Mouse (Mus musculus): Measurements from ENCODE around the gene Ccdc62. TPM values are rescaled to one million over a fixed set of nuclear protein-coding genes. Genes with fewer than 3 reads are reported as not detected.

The Ccdc62 gene
- total RNA-seq, 2 experiments from 2014 or later, result 1.9 to 4.8 TPM

DNA sequence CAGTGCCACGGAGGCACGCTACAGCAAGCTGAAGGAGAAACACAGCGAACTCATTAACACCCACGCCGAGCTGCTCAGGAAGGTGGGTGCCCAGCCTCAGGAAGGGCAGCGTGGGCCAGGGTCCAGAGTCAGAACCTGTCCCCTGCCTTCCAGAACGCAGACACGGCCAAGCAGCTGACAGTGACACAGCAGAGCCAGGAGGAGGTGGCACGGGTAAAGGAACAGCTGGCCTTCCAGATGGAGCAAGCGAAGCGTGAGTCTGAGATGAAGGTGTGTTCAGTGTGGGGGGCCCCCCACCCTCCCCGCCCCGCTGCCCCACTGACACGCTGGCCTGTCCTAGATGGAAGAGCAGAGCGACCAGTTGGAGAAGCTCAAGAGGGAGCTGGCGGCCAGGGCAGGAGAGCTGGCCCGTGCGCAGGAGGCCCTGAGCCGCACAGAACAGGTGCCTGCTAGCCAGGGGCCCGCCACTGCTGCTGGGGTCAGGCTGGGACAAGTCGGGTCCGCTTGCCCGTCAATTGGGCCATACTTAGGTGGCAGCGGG, 66.8 kb downstream of the Ccdc62 start:
- peak; percentile 82 for DNase-seq
- intact Hi-C loops (cut with DNase I), result no loop called here

- DNase-seq, result no peak
- intact Hi-C loops (cut with DNase I), result no loop called here
Observed at GRCm38 (mm10) chr5:123997811-123998210, 67.3 kb downstream of the Ccdc62 start.

GRCm38 (mm10) chr5:123998370-123998769, 67.9 kb downstream of the Ccdc62 start:
- intact Hi-C loops (cut with DNase I), result no loop called here
- DNase-seq, result no peak

DNA sequence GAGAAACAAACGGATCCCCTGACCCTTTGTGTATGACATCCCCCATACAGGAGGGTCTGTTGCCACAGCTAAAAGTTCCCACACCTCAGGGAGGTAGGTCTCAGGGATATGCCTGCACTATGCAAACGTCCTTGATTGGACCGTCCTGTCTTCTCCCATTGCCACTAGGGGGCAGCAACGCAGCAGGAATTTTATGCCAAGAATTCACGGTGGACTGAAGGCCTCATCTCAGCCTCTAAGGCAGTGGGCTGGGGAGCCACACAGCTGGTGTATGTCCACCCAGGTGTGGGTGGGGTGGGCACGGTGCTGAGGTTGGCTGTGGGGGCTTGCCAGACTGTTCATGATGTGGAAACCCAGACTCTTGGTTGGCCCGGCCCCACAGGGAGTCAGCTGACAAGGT, 70.3 kb downstream of the Ccdc62 start:
- peak; percentile 94 for DNase-seq
- intact Hi-C loops (cut with DNase I), result loop anchor here (2.0 kb wide), 1 partner anchor 84 kb away; no protein-coding TSS in a partner anchor

- DNase-seq, result no peak
- intact Hi-C loops (cut with DNase I), result loop anchor here (2.0 kb wide), 1 partner anchor 84 kb away; no protein-coding TSS in a partner anchor
Observed at GRCm38 (mm10) chr5:124001274-124001673, 70.8 kb downstream of the Ccdc62 start.

DNA sequence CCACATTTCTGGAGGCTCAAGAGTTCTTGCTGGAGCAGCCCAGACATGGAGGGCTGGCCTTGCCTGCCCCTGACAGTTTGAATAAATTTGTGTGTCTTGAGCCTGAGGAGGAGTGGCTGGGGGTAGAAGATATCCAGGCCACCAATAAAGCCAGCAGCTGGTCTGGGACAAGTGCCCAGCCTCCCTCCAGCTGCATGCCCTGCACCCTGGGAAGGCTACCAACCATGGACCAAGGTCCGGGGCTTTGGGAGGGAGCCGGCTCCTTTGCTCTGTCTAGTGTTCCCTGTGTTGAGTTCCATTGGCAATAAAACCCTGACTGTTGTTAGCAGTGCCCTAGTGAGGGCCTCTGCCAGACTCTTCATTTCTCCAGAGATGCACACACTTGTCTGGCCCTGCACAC, 72.4 kb downstream of the Ccdc62 start:
- peak; percentile 86 for DNase-seq
- intact Hi-C loops (cut with DNase I), result no loop called here

DNA sequence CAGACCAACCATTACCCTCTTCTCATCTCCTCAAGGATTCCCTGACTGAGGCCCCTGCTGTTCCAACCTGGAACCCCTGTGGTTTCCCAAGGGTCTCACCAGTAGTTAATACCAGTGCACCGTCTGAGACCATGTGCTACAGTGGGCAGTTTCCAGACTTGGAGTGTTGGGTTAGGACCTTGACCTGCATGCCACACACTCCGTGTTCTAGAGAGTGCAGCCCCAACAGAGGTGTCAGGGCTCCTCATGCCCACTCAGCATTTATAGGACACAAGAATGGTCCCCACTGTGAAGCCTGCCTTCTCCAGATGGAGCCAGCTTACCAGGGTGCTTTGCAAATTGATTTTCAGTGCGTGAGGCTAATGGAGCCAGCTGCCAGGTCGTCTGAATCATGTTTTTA, 72.9 kb downstream of the Ccdc62 start:
- intact Hi-C loops (cut with DNase I), result no loop called here
- no peak for DNase-seq

DNA sequence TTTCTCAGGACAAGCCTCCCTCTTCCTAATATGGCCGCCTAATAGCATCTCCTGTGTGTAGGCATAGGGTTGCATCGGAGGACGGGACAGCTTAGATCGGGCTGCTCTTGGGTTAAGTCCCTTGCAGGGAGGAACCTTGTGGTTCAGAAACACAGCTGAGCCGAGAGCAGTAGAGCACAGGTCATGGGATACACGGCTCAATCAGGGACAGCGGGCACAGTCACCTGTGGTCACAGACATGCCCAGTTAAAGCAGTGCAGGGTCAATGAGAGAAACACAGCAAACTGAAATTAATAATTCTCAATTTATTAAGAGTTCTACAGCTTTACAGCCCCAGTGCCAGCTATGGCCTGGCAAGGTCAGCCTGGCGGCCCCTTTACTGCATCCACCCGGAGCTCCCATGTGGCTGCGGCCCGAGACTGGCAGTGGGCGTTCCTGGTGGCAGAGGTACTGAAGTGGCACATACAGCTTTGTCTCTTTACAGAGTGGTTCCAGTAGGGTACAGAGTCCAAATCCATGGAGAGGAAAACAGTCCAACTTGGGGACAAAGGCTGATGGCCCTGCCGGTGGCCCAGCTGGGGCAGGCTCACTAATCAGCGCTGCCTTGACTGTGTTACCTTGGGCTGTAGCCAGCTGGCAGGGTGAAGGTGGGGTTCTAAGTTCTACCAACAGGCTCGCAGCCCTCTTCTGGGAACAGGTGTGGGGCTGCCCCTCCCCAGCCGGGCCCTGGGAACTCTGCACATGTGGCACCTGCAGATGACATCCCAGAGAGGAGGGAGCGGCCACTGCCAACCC, 74.1 kb downstream of the Ccdc62 start:
- intact Hi-C loops (cut with DNase I), result no loop called here
- DNase-seq, result peak; percentile 79

DNA sequence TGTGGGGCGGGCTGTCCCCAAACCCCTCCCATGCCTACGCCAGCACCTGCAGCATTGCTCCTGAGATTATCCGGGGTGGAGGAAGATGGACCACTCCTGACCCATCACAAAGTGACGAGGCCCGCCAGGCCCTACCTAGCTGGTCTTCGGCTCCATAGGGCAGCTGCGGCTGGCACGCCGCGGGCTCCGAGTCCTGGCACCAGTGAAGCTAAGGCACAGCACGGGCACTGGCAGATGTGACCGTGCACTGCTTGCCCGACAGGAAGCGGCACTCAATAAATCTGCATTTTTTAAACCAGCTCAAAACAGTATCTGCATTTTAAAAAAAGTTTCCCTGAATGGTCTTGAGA, 74.6 kb downstream of the Ccdc62 start:
- intact Hi-C loops (cut with DNase I), result no loop called here
- DNase-seq, result peak; percentile 68

- intact Hi-C loops (cut with DNase I), result no loop called here
- no peak for DNase-seq
Observed at GRCm38 (mm10) chr5:124005591-124005990, 75.1 kb downstream of the Ccdc62 start.

DNA sequence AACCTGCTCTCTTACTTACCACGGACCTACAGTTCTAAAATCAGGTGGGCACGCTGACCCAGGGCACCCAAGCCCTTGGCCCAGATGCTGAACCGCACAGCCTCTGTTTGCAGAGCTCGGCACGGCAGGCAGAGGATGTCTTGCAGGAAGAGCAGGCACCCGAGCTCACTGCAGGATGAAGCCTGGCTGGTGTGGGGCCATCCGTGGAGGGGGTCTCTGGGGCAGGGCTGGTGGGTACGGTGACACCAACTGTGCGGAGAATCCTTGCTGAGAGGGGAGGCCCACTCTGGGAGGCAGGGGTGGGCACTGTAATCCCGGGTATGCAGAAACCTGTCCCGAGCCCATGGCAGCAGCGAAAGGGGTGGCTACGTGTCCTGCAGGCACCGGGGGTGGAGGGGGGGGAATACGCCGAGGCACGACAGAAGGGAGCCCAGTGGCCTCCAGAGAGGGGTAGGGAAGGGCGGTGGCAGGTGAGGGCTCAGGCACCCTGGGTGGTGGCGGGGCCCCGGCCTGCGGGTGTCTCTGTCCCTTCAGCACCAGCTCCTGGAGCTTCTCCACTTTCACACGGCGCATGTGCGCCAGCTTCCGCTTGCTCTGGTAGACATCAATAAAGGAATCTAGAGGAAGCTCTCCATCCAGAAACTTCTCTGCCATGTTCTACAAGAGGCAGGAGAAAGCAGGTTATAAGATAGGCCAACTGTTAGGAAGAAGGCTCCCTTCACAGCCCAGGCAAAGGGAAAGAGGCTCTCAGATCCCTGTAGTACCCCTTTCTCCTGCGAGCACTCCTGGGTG, 75.8 kb downstream of the Ccdc62 start:
- intact Hi-C loops (cut with DNase I), result no loop called here
- DNase-seq, result no peak

DNA sequence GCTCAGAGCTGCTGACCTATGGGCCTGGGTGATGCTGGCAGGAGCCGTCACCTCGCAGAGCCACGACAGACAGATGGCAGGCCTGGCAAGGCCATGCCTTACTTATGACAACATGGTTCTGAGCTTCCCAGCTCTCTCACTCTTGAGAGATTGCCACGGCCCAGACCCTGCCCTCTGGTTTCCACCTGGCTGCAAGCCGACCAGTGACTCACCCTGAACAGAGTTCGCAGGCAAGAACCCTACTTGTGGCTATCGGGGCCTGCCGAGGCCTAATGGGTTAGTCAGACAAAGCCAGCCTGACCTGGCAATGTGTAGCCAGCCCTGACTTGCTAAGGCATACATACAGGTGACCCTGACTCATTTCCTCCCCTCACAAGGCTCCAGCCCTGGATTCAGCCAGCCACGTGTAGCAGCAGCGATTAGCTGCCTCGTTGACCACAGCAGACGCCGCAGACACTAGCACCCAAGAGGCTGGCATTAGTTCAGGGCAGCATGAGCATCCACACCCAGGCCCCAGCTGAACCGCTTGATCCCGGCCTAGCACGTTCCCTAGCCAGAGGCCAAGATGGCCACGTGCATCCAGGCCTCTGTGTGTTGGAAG, 76.5 kb downstream of the Ccdc62 start:
- intact Hi-C loops (cut with DNase I), result no loop called here
- peak; percentile 83 for DNase-seq

GRCm38 (mm10) chr5:124010077-124010476, 79.6 kb downstream of the Ccdc62 start:
- DNase-seq, result no peak
- intact Hi-C loops (cut with DNase I), result no loop called here

- intact Hi-C loops (cut with DNase I), result no loop called here
- peak; percentile 78 for DNase-seq
Observed at GRCm38 (mm10) chr5:124010910-124011655, 80.6 kb downstream of the Ccdc62 start.

- intact Hi-C loops (cut with DNase I), result no loop called here
- no peak for DNase-seq
Observed at GRCm38 (mm10) chr5:124011927-124012326, 81.4 kb downstream of the Ccdc62 start.

DNA sequence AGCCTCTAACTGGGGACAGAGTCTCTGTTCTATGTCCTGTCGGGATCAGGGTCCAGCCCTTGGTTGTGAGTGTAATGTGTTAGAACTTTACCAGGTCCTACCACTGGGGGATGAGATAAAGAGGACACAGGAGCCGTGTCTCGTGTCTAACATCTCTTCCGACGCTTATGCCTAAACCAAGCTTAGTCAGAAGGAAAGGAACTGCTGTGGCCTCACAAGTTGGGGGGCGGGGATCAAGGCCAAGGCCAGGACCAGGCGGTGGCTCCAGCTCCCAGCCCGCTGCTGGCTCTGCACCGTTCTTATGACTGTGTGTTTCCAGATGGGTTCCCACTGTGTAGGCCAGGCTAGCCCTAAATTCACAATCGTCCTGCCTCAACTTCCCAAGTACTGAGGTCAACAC, 82.4 kb downstream of the Ccdc62 start:
- intact Hi-C loops (cut with DNase I), result no loop called here
- no peak for DNase-seq

DNA sequence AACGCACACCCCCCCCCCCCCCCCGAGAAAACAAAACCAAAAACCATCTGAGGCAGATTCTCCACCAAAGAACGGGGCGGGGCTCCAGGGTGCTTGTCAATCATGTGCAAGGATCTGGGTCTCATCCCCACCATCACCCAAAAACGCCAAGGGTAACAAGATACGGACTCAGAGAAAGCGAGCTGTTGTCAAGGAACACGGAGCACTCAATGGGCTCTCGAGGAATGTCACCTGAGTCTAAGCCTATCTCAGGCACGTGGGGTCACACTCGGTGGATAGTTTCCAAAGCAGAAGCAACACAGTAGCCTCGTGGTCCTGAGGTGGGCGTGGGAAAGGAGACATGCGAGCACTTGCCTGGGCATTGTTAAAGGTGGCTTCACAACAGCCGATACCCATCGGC, 83.3 kb downstream of the Ccdc62 start:
- no peak for DNase-seq
- intact Hi-C loops (cut with DNase I), result no loop called here

DNA sequence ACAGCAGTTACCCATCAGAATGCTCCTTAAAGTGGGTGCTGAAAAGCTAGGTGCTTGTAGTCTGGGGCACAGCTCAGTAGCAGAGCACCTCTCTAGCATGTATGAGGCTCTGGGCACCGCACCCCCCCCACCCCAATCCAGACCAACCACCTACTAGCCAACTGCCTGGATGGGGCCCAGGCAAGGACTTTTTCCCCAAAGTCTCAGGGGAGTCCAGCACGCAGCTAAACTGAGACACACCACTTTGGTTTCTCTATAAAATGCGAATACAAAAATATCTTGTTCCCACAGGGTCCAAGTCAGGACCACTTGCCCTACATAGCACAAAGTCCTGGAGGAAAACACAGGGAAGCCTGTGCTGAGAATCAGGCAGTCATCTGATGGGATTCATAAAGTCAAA, 83.7 kb downstream of the Ccdc62 start:
- no peak for DNase-seq
- intact Hi-C loops (cut with DNase I), result no loop called here

DNA sequence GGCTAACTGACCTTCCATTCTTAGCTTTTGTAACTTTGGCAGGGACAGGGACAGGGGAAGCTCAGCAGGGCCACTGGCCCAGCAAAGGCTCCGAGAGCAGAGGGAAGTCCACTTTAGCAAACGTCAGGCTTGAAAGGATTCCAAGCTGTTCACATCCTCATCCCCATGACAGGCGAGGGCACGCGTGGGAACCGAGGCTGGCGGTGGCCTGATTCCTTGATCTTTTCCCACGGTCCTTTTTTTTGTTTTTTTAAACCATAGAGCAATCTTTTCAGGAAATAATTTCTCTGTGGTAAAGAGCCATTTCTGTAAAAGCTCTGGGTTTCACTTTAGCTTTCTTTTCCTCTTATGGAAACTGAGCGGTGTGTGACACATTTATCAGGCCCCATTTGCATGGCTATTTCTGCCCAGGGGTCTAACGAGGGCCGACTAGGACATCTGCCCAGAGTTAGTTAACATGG, 84.3 kb downstream of the Ccdc62 start:
- intact Hi-C loops (cut with DNase I), result no loop called here
- DNase-seq, result peak; percentile 26

GRCm38 (mm10) chr5:124015727-124016126, 85.2 kb downstream of the Ccdc62 start:
- intact Hi-C loops (cut with DNase I), result no loop called here
- DNase-seq, result no peak
